Mouse (Mus musculus) liver, adult 2 months (tissue): Measurements from ENCODE around the gene Rabep2. TPM values are rescaled to one million over a fixed set of nuclear protein-coding genes. Genes with fewer than 3 reads are reported as not detected.
"Not testable (repeated sequence)": the region's sequence is repeated elsewhere in the genome, so short reads cannot be mapped to it uniquely, and the experiment has no call there.

Experiments used
- DNase-seq: peaks from one replicate; pipeline ENCODE4 v3.0.0-alpha.2; 2011; ENCODE audit warnings: low read depth, low spot score; ENCODE audit errors: extremely low read depth
- H3K27ac ChIP-seq: fragments of 200-500 bp; replicated peaks from 2 replicates; pipeline ENCODE4 v1.5.1; 2012; ENCODE audit warnings: low read depth, mild to moderate bottlenecking, control low read depth, inconsistent platforms, low read length; ENCODE audit not compliant: insufficient read depth
- H3K27me3 ChIP-seq: fragments of 200-500 bp; 2 replicates; pipeline ENCODE4 v1.6.1; 2012; ENCODE audit warnings: mild to moderate bottlenecking, moderate library complexity, low read length, inconsistent platforms; ENCODE audit not compliant: control insufficient read depth, insufficient read depth
- H3K36me3 ChIP-seq: fragments of 200-500 bp; 2 replicates; pipeline ENCODE4 v1.6.1; 2012; ENCODE audit warnings: low read length, inconsistent platforms; ENCODE audit not compliant: control insufficient read depth, insufficient read depth
- H3K4me1 ChIP-seq: fragments of 200-500 bp; 2 replicates; pipeline ENCODE4 v1.6.1; 2011; ENCODE audit warnings: low read length; ENCODE audit not compliant: control insufficient read depth, insufficient read depth
- H3K4me3 ChIP-seq: fragments of 200-500 bp; 2 replicates; pipeline ENCODE4 v1.5.1; 2011; ENCODE audit warnings: low read depth, mild to moderate bottlenecking, control low read depth, low read length, moderate library complexity; ENCODE audit not compliant: insufficient read depth
- H3K79me2 ChIP-seq: fragments of 200-500 bp; 2 replicates; pipeline ENCODE4 v1.6.1; 2012; ENCODE audit warnings: inconsistent platforms, mild to moderate bottlenecking, low read length, moderate library complexity; ENCODE audit not compliant: control insufficient read depth, insufficient read depth
- H3K9ac ChIP-seq: fragments of 200-500 bp; 2 replicates; pipeline ENCODE4 v1.6.1; 2012; ENCODE audit warnings: low read depth, mild to moderate bottlenecking, control low read depth, inconsistent platforms, low read length
- CTCF ChIP-seq: fragments of 200-500 bp; IDR thresholded peaks from 2 replicates; pipeline ENCODE4 v1.5.1; 2011; ENCODE audit warnings: low read depth, low read length, control low read depth
- POLR2A ChIP-seq: fragments of 200-500 bp; IDR thresholded peaks from 2 replicates; pipeline ENCODE4 v1.6.1; 2011; ENCODE audit warnings: low read length, control low read depth; ENCODE audit not compliant: insufficient read depth; ENCODE audit errors: extremely low read depth
- WGBS: fragments of 180-500 bp; shearing (Covaris S2); methylation state at CpG from one replicate; pipeline ENCODE4 v1.1.7; 2018; 5-methylcytosine and 5-hydroxymethylcytosine counted together
- polyA plus RNA-seq: library from polyadenylated mRNA; depleted of rRNA; stranded (reverse); fragments of >200 nt; gene quantifications from 2 replicates; pipeline ENCODE4 v1.2.3, GENCODE M21; 2012; rRNA removed
- total RNA-seq: library from RNA; depleted of rRNA; stranded (reverse); fragments of >200 nt; gene quantifications from 2 replicates; pipeline ENCODE4 v1.2.3, GENCODE M21; 2014; rRNA removed

The Rabep2 gene
- total RNA-seq (6.5 and 8.6 TPM in 2 replicates), polyA plus RNA-seq (9.8 and 15.1 TPM in 2 replicates)

- 2% methylated on average over 81 of the region's 82 CpGs for WGBS
- H3K79me2 ChIP-seq = no peaks in the 10 kb centered on the region
- H3K9ac ChIP-seq = peak within 1 kb of the TSS; percentile 84
- H3K4me1 ChIP-seq = peaks cover 8% of the 10 kb centered on the region
- peak; percentile 66 for DNase-seq
- TF ChIP-seq POLR2A (0 out of 2 replicates have a peak, but pooled peaks have one; percentile 8), CTCF (no peak)
- H3K36me3 ChIP-seq = peaks cover 7% of the 10 kb centered on the region; the same call in 1 of the 2 replicates
- H3K4me3 ChIP-seq = peak within 1 kb of the TSS; percentile 79
- no peaks in the 10 kb centered on the region for H3K27me3 ChIP-seq
- H3K27ac ChIP-seq = peak within 1 kb of the TSS; percentile 81
These were observed at the start of gene Rabep2 for GRCm38 (mm10) chr7:126428631-126429502. TSS of gene Rabep2 (plus strand) at chr7:126428759.

GRCm38 (mm10) chr7:126383565-126383964, 45.0 kb upstream of the Rabep2 start:
- H3K36me3 ChIP-seq = peaks cover 12% of the 10 kb centered on the region
- no peak for TF ChIP-seq POLR2A
- TF ChIP-seq CTCF = no peak
- no peak overlapping the region for H3K27ac ChIP-seq
- no peak overlapping the region for H3K4me3 ChIP-seq
- H3K9ac ChIP-seq = no peak overlapping the region
- H3K27me3 ChIP-seq = no peaks in the 10 kb centered on the region
- H3K79me2 ChIP-seq = no peaks in the 10 kb centered on the region
- no peaks in the 10 kb centered on the region for H3K4me1 ChIP-seq
- DNase-seq = no peak
- WGBS = 87% methylated on average over 5 of the region's 5 CpGs

GRCm38 (mm10) chr7:126388185-126388584, 40.4 kb upstream of the Rabep2 start:
- Histone ChIP-seq H3K4me3 (no peak overlapping the region), H3K27ac (no peak overlapping the region), H3K27me3 (no peaks in the 10 kb centered on the region), H3K79me2 (no peaks in the 10 kb centered on the region), H3K9ac (no peak overlapping the region), H3K4me1 (no peaks in the 10 kb centered on the region), H3K36me3 (peaks cover 23% of the 10 kb centered on the region)
- 100% methylated on average over 1 of the region's 1 CpGs for WGBS
- TF ChIP-seq POLR2A (no peak), CTCF (no peak)
- no peak for DNase-seq

- peaks cover 14% of the 10 kb centered on the region; the same call in 1 of the 2 replicates for H3K36me3 ChIP-seq
- not testable (repeated sequence) for H3K27ac ChIP-seq, H3K4me3 ChIP-seq, DNase-seq, H3K79me2 ChIP-seq, H3K4me1 ChIP-seq, H3K27me3 ChIP-seq, H3K9ac ChIP-seq
- WGBS = 96% methylated on average over 7 of the region's 7 CpGs
These were observed 36.3 kb upstream of the Rabep2 start for GRCm38 (mm10) chr7:126392086-126392884.

- no peaks in the 10 kb centered on the region for H3K36me3 ChIP-seq
- no peaks in the 10 kb centered on the region for H3K27me3 ChIP-seq
- H3K4me3 ChIP-seq = peak within 1 kb of the TSS; percentile 89
- under 1% methylated on average over 59 of the region's 59 CpGs for WGBS
- H3K9ac ChIP-seq = peak within 1 kb of the TSS; percentile 83
- H3K27ac ChIP-seq = no peak within 1 kb of the TSS
- DNase-seq = peak; percentile 98
- peaks cover 3% of the 10 kb centered on the region; the same call in 1 of the 2 replicates for H3K79me2 ChIP-seq
- TF ChIP-seq POLR2A = peak; percentile 75
- no peak for TF ChIP-seq CTCF
- H3K4me1 ChIP-seq = peaks cover 5% of the 10 kb centered on the region
These were observed 32.0 kb upstream of the Rabep2 start, which contains the start of gene Nfatc2ip for GRCm38 (mm10) chr7:126396298-126397119. TSS of gene Nfatc2ip (minus strand) at chr7:126396737.
